Mouse (Mus musculus) spleen, adult 12 weeks (tissue): Measurements from ENCODE around the gene Olfr165.
"Not testable (repeated sequence)": the region's sequence is repeated elsewhere in the genome, so short reads cannot be mapped to it uniquely, and the experiment has no call there.

Source experiments
- DNase-seq: peaks from one replicate; pipeline ENCODE4 v3.0.0; 2022; ENCODE audit warnings: low spot score

Gene Olfr165

DNA sequence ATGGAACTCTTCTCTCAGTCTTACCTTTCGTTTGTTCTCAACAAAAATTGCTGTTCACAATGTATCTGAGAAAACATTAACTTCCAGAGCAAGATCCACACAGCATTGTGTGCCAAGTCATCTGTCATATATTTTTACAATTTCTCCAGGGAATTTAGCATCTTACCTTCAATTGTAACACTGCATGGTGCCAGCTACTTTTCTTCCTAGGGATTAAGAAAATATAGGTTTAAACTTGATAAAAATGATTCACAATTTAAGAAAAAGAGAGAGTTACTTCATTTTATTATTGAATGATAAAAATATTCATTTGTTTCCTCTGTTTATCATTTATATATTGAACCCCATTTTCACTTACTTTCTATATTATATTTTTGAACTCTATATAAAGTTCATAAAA is at the start of gene Olfr165:
Olfr165 (minus strand) TSS at position 101 of the 400 bp plus-strand sequence.
- DNase-seq = no peak

DNA sequence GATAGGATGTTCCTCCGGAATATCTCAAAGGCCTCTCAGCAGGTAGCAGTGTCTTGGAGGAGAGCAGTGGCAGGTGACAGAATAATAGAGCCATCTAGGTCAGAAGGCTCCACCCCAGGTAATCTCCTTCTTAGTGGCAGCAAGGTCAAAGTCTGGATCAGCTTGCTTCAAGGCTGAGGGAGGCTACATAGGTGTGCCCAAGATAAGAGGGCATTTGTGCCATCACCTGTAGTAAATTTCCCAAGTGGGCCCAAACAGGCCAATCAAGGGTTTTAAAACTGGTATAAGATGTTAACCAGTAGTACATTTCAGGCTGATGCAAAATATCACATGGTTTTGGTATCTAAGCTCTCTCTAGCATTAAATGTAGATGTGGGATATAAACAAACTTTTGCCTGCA is 41.4 kb upstream of the Olfr165 start:
- DNase-seq = no peak

DNA sequence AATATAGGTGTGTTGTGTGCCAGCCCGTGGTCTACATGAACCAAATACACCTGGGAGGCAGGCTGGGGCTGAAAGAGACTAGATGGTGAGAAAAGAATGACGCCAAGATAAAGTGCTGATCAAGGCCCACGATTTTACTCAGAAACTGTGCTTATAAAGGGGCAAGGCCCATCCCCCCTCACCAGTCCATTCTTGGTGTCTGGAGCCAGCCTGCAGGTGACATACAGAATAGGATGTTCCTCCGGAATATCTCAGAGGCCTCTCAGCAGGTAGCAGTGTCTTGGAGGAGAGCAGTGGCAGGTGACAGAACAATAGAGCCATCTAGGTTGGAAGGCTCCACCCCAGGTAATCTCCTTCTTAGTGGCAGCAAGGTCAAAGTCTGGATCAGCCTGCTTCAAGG is 35.8 kb upstream of the Olfr165 start:
- not testable (repeated sequence) for DNase-seq

DNA sequence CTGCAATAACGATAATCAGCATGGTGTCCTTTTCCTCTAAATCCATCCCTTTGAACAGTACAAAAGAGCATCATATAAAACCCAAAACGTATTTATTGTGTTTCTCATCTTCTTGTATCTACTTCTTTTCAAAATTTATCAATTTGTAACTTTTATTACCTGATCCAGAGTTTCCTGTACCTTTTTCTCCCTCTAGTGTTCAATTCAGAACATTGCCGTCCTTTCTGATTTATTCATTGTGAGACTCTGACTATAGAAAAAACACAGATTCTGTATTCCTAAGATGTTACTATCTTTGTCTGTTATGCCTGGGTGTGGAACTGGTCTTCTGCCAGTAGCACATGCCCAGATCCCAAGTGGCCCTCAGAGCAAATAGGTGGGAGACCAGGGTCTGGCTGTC is 35.0 kb downstream of the Olfr165 start:
- DNase-seq = no peak
